Mouse (Mus musculus) lung, adult 2 months (tissue): ENCODE results near the gene St13.

Experiments used
- CTCF ChIP-seq: fragments of 200-500 bp; IDR thresholded peaks from 2 replicates; pipeline ENCODE4 v1.5.1; 2011; ENCODE audit warnings: mild to moderate bottlenecking, low read length, control low read depth; ENCODE audit not compliant: insufficient read depth
- POLR2A ChIP-seq: fragments of 200-500 bp; IDR thresholded peaks from 2 replicates; pipeline ENCODE4 v1.6.1; 2011; ENCODE audit warnings: low read depth, mild to moderate bottlenecking, control low read depth, low read length, borderline replicate concordance; ENCODE audit errors: extremely low read depth

GRCm38 (mm10) chr15:81319462-81319861, 80.4 kb downstream of the St13 start:
- TF ChIP-seq CTCF (no peak), POLR2A (no peak)
